Mouse (Mus musculus): Measurements from ENCODE around the gene Npat.

DNA sequence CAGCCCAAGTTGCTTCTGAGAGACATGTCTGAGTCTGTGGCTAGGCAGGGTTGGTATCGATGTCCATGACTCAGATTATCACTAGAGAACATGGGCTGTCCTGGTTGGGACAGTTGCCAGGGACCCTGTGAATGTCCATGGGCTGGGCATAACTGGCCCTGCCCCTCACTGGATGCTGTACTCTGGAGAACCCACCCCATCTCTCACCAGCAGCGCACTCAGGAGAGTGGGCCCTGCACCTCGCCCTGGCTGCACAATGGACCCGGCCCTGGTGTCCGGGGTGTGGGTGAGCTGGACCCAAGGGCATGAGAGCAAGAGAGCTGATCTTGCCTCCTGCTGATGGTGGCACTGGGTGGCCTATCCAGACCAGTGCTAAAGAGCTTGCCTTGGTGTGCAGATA, 68.1 kb downstream of the Npat start:
- TF ChIP-seq CTCF (IDR thresholded peaks at IDR 0.05; ENCODE audit: control insufficient read depth, insufficient read depth, low read length): no peak
- TF ChIP-seq POLR2A (IDR thresholded peaks at IDR 0.05; ENCODE audit: borderline replicate concordance, control insufficient read depth, low read depth, low read length): no peak
